Mouse (Mus musculus): Measurements from ENCODE around the gene Rapgef3.

DNA sequence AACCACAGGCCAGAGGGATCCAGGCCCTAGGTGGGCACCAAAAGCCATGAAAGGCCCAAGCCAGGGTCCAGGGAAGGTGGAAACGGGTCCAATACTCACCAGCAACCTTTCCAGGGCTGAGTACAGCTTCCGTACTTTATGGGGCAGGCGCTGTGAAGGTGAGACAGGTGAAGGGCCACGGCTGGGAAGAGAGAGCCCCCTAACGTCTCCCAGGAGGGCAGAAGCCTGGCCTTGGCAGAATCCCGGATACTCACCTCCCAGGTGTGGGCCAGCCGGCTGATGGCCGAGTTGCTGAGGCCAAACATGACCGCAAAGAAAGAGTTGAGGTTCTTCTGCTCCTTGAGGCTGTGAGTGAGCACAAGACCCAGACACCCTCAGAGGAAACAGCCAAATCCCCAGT lies 18.4 kb downstream of the Rapgef3 start:
- TF ChIP-seq POLR2A (IDR thresholded peaks at IDR 0.05; ENCODE audit: borderline replicate concordance, insufficient read depth, low read length) (no peak), CTCF (IDR thresholded peaks at IDR 0.05; ENCODE audit: borderline replicate concordance, insufficient read depth, low read depth, low read length) (no peak)
